Mouse (Mus musculus): ENCODE measurements around the gene Suz12. TPM values are rescaled to one million over a fixed set of nuclear protein-coding genes. Genes with fewer than 3 reads are reported as not detected.
"Not testable (repeated sequence)": the region's sequence is repeated elsewhere in the genome, so short reads cannot be mapped to it uniquely, and the experiment has no call there.

The Suz12 gene
- total and polyA plus RNA-seq, 2 experiments from 2014 or later, result 9.4 to 17.3 TPM

DNA sequence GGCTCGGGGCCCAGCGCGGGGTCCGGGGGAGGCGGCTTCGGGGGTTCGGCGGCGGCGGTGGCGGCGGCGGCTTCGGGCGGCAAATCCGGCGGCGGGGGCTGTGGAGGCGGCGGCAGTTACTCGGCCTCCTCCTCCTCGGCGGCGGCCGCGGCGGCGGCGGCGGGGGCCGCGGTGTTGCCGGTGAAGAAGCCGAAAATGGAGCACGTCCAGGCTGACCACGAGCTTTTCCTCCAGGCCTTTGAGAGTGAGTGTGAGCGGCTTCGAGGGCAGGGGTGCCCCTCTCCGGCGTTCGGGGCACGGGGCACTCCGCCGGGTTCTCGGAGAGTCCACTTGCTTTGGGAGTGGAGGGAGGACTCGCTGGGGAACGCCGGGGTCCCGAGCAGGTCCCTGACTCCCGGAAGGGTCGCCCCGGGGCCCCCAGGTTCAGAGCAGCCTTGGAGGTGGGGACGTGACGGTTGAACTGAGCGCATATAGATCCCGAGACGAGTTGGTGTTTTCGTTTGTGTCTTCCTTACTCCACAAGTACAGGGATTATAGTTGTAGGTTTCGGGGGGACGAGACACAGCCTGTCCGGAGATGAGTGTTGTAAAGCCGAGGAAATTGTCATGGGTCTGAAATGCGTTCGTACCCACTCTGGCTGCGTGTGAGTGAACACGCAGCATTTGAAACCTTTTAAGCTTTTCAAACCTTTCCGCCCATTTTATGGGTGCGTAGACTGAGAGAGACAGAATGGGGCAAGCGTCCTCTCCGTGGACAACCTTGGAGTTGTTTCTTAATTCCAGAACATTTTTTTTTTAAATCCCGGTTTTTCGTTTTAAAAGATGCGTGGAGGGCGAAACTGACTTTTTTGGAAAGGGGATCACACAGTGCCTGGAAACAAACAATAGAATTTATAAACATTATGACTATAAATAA is 707 bp downstream of the Suz12 start:
- Histone ChIP-seq H3K27ac (ENCODE audit: low read depth) (peak overlapping the region; percentile 89), H3K36me3 (replicated peaks; ENCODE audit: control insufficient read depth, insufficient read depth, low read length) (peaks cover 11% of the 10 kb centered on the region; the same call in 1 of the 2 replicates), H3K4me3 (ENCODE audit: low read depth, low read length) (peak overlapping the region; percentile 88), H3K4me1 (ENCODE audit: control insufficient read depth, insufficient read depth) (no peaks in the 10 kb centered on the region; the same call in 1 of the 2 replicates), H3K27me3 (ENCODE audit: control insufficient read depth, insufficient read depth, low read length) (no peaks in the 10 kb centered on the region), H3K4me2 (ENCODE audit: low read depth, low read length) (peak overlapping the region; percentile 63), H3K9ac (replicated peaks; ENCODE audit: low read depth, low read length) (peak overlapping the region; percentile 85), H3K9me3 (replicated peaks; ENCODE audit: control insufficient read depth, low read length) (no peaks in the 10 kb centered on the region)
- TF ChIP-seq CTCF (IDR thresholded peaks at IDR 0.05; ENCODE audit: low read depth) (no peak), EP300 (IDR thresholded peaks at IDR 0.05; ENCODE audit: low read depth) (no peak)
- peak; percentile 27 for ATAC-seq (ENCODE audit: insufficient read depth, low read depth)
- DNase-seq (ENCODE audit: low spot score), result peak; percentile 12
- WGBS, result under 1% methylated on average over 60 of the region's 74 CpGs

DNA sequence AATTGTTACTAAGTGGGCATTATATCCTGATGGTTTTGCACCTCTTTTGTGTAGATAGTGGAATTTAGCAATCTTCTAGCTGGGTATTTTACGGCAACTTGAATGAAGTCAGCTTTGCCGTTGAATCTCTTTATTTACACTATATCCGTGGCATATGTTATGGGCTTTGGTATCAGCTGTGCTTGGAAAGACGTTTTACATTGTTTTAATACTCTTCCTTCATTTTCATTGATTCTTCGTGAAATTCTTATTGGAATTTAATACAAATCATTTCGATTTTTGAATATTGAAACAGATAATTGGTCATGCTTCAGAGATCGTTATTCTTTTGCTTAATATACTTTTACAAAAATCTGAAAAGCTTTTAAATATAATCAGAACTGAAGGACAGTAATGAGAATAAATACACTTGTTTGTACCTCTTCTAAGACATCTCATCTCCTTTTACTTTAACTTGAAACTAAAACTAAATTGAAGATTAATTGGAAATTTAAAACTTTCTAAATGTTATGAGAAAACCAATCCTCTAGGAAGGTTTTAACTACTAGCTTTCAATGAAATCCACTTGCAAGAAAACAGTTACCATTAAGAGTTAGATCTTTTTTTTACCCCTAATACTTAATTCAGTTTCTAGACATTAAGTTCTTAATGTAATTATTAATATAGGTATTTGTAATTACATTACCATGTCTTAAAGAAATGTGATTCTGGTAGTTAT is 1.5 kb downstream of the Suz12 start:
- Histone ChIP-seq H3K27me3 (ENCODE audit: control insufficient read depth, insufficient read depth, low read length) (no peaks in the 10 kb centered on the region), H3K4me3 (ENCODE audit: low read depth, low read length) (peak overlapping the region; percentile 88), H3K36me3 (replicated peaks; ENCODE audit: control insufficient read depth, insufficient read depth, low read length) (peaks cover 13% of the 10 kb centered on the region), H3K9ac (replicated peaks; ENCODE audit: low read depth, low read length) (peak overlapping the region; percentile 85), H3K9me3 (replicated peaks; ENCODE audit: control insufficient read depth, low read length) (no peaks in the 10 kb centered on the region), H3K4me2 (ENCODE audit: low read depth, low read length) (peak overlapping the region; percentile 63), H3K27ac (ENCODE audit: low read depth) (no peak overlapping the region), H3K4me1 (ENCODE audit: control insufficient read depth, insufficient read depth) (no peaks in the 10 kb centered on the region; the same call in 1 of the 2 replicates)
- ATAC-seq (ENCODE audit: insufficient read depth, low read depth), result no peak
- WGBS, result 3% methylated on average over 7 of the region's 7 CpGs
- TF ChIP-seq CTCF (IDR thresholded peaks at IDR 0.05; ENCODE audit: low read depth), result no peak
- TF ChIP-seq EP300 (IDR thresholded peaks at IDR 0.05; ENCODE audit: low read depth), result no peak
- DNase-seq (ENCODE audit: low spot score), result no peak

DNA sequence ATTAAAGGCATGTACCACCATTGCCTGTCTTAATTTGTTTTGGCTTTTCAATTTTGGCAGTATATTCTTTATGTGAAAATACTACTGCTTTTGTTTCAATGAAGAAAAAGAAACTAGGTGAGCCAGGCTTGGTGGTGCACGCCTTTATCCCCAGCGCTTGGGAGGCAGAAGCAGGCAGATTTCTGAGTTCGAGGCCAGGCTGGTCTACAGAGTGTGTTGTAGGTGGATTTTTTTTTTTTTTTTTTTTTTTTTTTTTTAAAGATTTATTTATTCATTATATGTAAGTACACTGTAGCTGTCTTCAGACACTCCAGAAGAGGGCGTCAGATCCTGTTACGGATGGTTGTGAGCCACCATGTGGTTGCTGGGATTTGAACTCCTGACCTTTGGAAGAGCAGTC is 23.6 kb downstream of the Suz12 start:
- H3K27ac ChIP-seq (ENCODE audit: low read depth); H3K4me2 ChIP-seq (ENCODE audit: low read depth, low read length); H3K4me1 ChIP-seq (ENCODE audit: control insufficient read depth, insufficient read depth); H3K27me3 ChIP-seq (ENCODE audit: control insufficient read depth, insufficient read depth, low read length); H3K4me3 ChIP-seq (ENCODE audit: low read depth, low read length); ATAC-seq (ENCODE audit: insufficient read depth, low read depth); H3K9ac ChIP-seq (replicated peaks; ENCODE audit: low read depth, low read length); DNase-seq (ENCODE audit: low spot score); H3K9me3 ChIP-seq (replicated peaks; ENCODE audit: control insufficient read depth, low read length): not testable (repeated sequence)
- 90% methylated on average over 3 of the region's 5 CpGs for WGBS
- peaks cover 67% of the 10 kb centered on the region for H3K36me3 ChIP-seq (replicated peaks; ENCODE audit: control insufficient read depth, insufficient read depth, low read length)

DNA sequence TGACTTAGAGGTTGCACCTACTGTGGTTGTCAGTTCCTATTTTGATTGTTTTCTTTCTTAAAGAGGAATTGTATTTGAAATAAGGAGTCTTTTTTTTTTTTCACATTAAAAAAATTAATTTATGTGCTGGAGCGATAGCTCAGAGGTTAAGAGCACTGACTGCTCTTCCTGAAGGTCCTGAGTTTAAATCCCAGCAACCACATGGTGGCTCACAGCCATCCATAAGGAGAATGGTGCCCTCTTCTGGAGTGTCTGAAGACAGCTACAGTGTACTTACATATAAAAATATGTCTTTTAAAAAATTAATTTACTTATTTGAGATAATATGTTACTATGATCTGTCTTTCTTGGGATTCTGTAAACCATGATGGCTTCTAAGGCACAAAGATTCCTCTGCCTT is 26.9 kb downstream of the Suz12 start:
- TF ChIP-seq EP300 (IDR thresholded peaks at IDR 0.05; ENCODE audit: low read depth) (no peak), CTCF (IDR thresholded peaks at IDR 0.05; ENCODE audit: low read depth) (no peak)
- Histone ChIP-seq H3K27ac (ENCODE audit: low read depth) (no peak overlapping the region), H3K27me3 (ENCODE audit: control insufficient read depth, insufficient read depth, low read length) (no peaks in the 10 kb centered on the region), H3K9ac (replicated peaks; ENCODE audit: low read depth, low read length) (no peak overlapping the region), H3K9me3 (replicated peaks; ENCODE audit: control insufficient read depth, low read length) (no peaks in the 10 kb centered on the region), H3K4me2 (ENCODE audit: low read depth, low read length) (no peak overlapping the region), H3K4me3 (ENCODE audit: low read depth, low read length) (no peak overlapping the region), H3K36me3 (replicated peaks; ENCODE audit: control insufficient read depth, insufficient read depth, low read length) (peaks cover 66% of the 10 kb centered on the region), H3K4me1 (ENCODE audit: control insufficient read depth, insufficient read depth) (no peaks in the 10 kb centered on the region)
- DNase-seq (ENCODE audit: low spot score) (no peak), ATAC-seq (ENCODE audit: insufficient read depth, low read depth) (no peak)
- WGBS, result 91% methylated on average over 1 of the region's 1 CpGs

DNA sequence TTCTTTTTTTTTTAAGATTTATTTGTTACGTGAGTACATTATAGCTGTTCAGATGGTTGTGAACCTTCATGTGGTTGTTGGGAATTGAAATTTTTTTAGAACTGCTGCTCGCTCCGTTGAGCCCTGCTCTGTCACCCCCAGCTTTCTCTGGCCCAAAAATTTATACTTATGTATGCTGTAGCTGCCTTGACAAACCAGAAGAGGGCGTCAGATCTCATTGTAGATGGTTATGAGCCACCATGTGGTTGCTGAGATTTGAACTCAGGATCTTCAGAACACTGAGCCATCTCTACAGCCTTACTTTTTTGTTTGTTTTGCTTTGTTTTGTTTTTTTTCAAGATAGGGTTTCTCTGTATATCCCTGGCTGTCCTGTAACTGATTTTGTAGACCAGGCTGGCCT is 28.4 kb downstream of the Suz12 start:
- TF ChIP-seq EP300 (IDR thresholded peaks at IDR 0.05; ENCODE audit: low read depth), result no peak
- no peak for TF ChIP-seq CTCF (IDR thresholded peaks at IDR 0.05; ENCODE audit: low read depth)
- ATAC-seq (ENCODE audit: insufficient read depth, low read depth) (no peak), DNase-seq (ENCODE audit: low spot score) (no peak)
- WGBS, result 91% methylated on average over 4 of the region's 4 CpGs
- H3K9ac ChIP-seq (replicated peaks; ENCODE audit: low read depth, low read length), result no peak overlapping the region
- no peak overlapping the region for H3K4me3 ChIP-seq (ENCODE audit: low read depth, low read length)
- H3K4me2 ChIP-seq (ENCODE audit: low read depth, low read length), result no peak overlapping the region
- no peaks in the 10 kb centered on the region for H3K27me3 ChIP-seq (ENCODE audit: control insufficient read depth, insufficient read depth, low read length)
- peaks cover 68% of the 10 kb centered on the region for H3K36me3 ChIP-seq (replicated peaks; ENCODE audit: control insufficient read depth, insufficient read depth, low read length)
- H3K4me1 ChIP-seq (ENCODE audit: control insufficient read depth, insufficient read depth), result no peaks in the 10 kb centered on the region
- no peak overlapping the region for H3K27ac ChIP-seq (ENCODE audit: low read depth)
- H3K9me3 ChIP-seq (replicated peaks; ENCODE audit: control insufficient read depth, low read length), result no peaks in the 10 kb centered on the region
